Mouse (Mus musculus) ovary, adult 18-20 months (tissue): Measurements from ENCODE around the gene Chga.
A peak's percentile ranks its signal among the peaks of the same experiment; 100 is the strongest.

Source experiments
- DNase-seq: peaks from one replicate; pipeline ENCODE4 v3.0.0; 2022; ENCODE audit warnings: low spot score, mixed read lengths

Chga gene

DNA sequence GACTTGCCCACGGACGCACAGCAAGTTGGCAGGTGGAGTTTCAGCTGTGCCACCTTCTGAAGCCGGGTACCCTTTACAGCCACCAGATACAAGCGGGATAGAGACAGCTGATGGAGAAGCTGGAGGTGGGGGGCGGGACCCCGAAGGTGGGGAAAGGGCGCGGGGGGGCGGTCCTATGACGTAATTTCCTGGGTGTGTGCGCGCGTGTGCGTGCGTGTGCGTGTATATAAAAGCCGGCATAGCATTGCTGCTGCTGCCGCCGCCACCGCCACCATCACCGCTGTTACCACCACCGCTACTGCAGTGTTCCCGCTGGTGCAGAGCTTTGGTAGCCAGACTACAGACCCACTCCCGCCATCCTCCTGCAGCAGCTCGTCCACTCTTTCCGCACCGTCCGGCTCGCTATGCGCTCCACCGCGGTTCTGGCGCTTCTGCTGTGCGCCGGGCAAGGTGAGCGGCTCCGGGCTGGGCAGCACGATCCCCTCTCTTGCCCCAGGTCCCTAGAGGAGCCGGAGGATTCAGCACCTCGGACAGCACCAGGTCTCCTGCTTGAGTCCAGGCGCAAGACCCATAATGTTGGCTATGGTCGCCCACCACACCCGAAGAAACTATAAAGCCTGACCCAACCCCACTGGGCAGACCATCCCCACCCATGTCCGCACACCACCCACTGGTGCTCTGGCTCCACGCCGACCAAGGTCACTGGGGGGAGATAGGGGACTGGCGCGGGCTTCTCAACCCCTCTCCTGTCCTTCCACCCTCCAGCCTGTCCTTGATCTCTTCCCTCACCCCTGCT is at the start of gene Chga:
TSS of gene Chga (plus strand) at position 249 of the 796 bp plus-strand sequence.
- DNase-seq = peak; percentile 36

DNA sequence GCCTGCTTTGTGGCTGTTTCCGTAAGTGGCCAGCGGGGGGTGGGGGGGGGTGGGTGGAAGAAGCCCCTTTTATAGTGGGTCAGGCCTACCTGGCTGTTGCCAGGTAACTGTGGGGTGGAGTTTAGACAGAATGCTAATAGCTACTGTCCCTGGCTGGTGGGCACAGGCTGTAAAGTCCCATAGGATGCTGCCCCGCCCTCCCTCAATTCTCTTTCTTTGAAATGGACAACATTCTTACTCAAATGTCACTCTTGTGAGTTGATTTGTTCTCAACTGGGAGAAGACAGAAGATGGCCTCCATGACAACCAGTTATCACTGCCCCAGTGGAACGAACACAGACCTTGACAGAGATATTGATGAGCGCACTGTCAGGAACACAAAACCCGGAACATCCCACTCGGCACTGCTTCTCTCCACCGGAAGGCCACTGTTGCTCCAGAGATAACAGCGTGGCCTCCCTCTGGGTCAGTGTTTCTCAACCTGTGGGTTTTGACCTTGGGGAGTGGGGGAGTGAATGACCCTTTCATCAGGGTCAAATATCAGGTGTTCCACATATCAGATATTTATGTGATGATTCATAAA is 49.5 kb upstream of the Chga start:
- DNase-seq = no peak

DNA sequence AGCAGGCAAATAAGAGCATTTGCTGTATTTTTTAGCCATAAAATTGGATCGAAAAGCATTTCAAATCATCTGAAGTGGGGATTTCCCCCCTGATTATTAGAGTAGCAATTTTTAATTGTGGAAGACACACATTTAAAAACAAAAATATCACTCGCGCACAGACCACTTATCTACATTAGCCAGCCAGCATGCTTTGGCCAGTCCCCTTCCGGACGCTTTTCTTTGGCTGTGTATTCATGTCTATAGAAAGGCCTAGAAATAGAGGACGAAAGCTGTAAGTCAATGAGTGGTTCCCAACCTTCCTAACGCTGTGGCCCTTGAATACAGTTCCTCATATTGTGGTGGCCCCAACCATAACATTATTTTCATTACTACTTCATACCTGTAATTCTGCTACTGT is 48.8 kb upstream of the Chga start:
- DNase-seq = no peak

DNA sequence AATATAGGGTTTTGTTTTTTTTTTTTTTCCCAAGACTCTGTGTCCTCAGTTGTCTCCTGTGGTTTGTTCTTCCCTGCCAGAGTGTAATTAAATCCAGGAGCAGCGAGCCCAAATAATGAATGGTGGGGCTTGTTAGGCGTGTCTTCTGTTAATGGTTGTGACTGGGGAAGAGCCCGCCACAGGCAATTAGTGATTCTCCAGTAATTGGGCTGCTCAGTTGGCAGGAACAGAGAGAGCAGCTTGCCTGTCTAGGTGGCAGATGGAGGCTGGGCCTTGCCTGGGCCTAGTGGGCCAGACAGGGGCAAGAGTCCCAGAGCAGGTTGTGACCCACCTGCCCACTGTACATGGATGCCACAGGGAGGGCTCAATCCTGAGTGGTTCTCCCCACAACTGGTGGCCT is 43.4 kb upstream of the Chga start:
- no peak for DNase-seq

DNA sequence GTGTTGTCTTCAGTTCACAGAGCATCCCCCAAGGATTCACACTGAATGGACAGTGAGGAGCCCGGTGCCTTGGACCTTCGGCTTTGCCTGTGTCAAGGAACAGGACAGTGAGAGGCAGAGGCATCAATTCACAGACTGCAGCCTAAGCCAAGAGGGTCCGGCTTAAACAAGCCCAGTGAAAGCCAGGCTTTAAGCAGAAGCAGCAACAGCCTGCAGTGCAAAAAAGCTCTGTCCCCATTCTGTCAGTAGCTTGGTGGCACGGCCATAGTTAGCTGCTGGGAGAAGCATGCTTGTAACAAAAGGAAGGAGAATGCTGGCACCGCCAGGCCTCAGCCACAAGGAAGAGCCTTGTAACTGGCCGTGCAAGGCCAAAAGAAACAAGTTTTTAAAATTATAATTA is 40.6 kb upstream of the Chga start:
- DNase-seq = no peak

DNA sequence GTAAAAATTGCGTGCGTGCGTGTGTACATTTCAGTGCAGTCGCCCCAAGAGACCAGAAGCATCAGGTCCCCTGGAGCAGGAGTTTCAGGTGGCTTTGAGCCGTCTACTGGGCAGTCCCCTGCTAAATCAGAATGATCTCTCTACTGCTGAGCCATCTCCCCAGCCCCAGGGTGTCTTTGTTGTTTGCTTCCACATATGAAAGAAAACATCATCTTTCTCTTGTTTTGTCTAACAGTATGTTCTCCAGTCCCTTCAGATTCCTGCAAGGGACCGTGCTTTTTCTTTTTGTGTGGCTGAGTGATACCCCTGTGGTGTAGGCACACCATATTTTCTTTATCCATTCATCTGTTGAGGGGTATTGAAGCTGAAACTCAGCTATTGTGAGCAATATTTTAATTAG is 40.0 kb upstream of the Chga start:
- DNase-seq = no peak

DNA sequence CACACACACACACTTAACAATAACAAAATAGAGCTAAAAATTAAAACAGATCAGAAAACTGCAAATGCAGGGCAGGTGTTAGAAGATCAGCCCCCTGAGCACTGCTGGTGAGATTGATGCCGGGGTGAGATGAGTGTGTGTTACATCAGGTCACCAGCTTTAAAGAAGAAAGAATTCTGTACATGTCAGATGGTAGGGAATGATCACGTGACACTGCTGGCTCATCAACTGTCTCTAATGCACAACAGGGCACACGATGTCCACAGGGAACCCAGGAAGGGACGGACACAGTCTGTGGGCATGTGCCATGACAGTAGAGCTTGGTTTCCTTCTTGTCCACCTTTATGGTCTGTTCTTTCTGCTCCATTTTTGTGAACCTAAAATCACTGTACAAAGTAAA is 38.6 kb upstream of the Chga start:
- no peak for DNase-seq

DNA sequence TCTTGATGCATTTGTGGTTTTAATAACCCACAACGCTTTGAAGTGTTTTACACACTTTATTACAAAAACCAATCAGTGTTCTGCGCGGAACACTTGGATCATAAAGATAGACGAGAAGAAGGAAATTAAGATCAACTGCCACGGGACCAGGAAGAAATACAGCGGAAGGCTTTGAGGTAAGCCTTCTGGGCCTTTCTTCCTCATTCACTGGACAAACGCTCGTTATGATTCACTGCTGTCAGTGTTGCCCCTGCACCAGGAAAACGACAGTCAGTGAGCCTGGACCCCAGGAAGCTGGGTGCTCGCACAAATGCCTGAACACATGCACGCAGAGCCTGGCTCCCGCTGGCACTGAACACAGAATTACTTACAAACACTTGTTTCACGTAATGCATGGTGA is 37.1 kb upstream of the Chga start:
- no peak for DNase-seq

DNA sequence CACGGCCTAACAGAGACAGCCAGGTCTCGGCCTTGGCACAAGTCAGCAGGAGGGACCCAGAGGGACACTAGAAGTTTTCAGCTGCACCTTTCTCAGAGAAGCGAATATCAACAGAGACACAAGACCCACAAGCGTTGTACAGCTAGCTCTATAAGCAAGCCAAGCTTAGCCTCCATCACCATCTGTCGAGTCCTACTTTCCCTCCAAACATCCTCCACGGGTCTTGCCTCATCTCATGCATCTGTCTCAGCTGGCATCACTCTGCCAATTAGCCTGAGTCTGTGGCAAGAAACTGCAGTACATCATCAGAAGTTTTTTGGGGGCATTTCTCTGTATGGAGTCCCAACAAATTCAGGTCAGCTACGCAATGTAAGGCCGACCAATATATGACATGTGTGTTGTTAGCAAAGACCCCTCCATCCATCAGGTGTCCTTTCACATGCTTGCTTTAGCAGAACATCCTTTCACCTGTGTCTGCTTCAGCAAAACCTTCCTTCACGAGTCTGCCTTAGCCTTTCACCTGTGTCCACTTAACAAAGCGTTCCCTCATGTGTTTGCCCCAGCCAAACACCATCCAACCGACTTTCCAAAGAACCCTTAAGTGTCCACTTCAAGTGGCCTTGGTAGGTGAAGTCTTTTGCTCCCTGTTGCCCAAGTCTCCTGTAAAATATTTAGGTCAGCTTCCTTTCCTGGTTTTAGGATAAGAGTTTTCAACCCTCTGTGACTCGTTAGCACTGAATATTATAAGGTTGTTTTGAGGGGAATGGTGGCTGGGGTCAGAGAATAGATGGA is 34.6 kb upstream of the Chga start:
- DNase-seq = no peak

DNA sequence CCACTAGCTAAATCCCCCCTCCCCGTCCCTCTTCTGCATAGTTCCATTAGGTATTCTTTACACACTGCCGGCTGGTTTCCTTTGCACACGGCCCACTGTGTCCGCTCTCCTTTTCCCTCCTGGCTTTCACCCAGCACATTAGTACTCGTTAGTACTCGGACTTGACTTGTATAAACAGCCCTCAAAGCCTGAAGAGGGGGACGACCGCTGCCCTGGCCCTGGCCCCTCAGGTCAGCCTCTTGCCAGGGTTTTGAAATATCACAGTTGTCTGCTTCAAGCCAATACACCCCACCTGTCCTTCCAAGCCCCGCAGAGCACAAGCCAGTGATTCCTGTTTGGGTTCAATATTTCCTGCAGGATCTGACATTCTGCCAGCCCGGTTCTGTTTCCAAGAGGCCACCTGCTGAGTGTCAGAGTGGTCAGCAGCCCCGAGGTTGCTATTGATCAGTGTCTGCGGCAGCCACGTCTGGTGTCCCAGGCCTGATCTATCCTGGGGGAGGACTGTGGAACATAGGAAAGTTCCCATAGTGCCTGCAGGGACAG is 32.9 kb upstream of the Chga start:
- peak; percentile 4 for DNase-seq

DNA sequence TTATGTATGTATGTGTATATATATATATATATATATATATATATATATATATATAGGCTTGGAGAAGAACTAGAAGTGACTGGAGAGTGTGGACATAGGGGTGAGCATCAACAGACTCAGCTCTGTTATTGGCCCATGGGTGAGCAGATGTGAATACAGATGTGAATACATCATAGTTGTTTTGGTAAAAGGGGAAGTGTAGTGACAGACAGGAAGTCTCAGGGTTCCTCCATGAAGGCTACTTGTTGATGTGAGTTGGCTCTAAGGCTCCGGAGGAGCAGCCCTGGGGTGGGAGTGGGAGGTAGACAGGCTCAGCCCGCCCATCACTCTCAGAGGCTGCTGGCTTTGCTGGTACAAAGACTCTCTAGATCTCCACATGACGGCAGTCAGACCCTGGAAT is 30.6 kb upstream of the Chga start:
- DNase-seq = no peak

DNA sequence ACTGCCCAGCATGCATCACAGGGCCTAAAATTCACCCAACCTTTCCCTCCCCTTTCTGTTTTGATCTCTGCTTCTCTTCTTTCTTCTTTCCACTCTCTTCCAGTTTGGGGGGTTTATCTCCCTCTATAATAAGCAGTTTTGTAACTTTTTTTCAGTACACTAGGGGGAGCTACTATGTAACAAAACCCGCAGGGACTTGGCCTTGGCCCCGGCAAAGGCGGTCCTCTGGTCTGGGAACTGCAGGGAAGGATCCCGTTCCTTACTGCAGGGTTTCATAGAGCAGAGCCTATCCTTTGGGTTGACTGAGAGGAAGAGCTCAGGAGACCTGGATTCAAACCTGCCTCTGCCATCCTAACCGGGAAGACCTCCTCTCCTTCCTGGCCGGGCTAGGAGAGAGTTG is 30.0 kb upstream of the Chga start:
- DNase-seq = no peak

DNA sequence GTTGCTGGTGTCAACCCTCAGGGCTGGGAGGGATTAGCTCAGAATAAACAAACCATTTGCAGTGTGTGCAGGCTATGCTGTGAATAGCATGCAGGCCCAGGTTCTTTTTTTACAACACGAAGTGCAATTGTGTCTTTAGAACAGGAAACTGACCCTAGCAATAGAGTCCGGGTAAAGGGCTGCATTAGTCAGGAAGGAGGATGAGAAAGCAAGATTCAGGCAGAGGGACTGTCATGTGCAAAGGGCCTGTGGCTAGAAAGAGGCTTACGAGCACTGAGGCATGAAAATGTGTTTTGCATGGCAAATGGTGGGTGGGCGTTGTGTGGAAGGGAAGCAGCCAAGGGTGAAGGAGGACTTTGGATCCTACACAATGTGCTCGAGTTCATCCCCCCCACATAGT is 26.8 kb upstream of the Chga start:
- DNase-seq = no peak

DNA sequence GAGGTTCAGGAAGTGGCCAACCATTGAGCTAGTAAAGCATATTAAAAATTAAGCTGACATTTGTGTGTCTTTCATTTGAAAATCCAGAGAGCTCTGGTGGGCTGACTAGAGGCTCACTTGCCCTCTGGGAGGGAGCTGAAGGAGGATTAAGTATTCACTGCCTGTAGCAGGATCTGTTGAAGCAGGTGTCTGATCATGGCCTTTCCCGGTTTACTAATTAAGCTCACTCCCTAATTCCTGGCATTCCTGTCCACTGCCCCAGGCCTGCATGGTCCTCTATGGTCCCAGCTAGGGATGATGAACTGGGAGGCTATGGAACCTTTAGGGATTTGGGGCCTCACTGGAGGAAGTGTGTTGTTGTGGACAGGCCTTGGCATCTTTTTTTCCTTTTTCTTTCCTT is 19.0 kb upstream of the Chga start:
- DNase-seq = no peak

DNA sequence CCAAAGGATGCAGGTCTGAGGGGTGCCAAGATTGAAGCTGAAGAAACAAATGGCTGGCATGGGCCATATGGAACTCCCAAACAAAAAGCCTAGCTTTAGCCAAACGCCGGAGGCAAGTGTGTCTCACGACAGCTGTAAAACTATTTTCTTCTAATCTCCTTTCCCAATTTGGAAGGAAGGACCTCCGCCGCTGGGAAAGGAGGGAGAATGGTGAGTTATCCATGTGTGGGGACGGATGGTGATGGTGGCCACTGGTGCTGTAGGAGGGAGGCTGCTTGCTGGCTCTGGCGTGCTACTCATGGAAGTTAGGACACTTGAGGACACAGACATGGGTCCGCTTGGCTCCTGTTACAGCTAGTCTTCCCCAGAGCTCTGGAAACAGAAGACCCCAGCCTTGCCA is 14.5 kb upstream of the Chga start:
- DNase-seq = no peak

DNA sequence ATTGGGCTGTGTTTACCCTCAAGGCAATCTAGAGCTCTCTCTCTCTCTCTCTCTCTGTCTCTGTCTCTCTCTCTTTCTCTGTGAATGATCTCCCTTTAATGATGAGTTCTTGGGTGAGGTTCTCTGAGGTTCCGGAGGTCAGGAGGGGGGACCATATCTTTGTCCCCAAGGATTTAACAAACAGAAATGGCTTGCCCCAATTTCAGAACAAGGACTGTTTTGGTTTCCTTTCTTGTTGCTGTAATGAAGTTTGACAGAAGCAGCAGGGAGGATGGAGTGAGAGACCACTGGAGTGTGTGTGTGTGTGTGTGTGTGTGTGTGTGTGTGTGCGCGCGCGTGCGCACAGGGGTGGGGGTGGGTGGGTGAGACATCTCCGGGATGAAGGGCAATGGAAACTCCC is 13.6 kb upstream of the Chga start:
- DNase-seq = no peak

DNA sequence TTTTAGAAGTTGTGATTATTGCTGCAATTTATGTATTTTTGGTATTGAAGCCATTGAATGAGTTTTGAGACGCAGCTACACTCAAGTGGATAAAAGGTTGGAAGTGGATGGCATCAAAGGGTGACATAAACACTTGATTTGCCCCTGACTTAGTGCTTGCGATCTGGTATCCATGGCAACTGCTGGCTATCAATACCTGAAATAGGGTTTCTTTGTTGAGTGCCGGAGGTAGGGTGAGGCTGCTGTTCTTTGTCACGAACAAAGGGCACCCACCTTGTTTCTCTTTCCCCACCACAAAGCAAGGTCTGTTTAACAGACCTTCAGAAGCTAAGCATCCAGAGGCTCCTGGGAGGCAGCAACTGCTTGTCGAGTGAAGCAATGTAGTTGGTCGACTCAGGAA is 9.6 kb upstream of the Chga start:
- DNase-seq = no peak

DNA sequence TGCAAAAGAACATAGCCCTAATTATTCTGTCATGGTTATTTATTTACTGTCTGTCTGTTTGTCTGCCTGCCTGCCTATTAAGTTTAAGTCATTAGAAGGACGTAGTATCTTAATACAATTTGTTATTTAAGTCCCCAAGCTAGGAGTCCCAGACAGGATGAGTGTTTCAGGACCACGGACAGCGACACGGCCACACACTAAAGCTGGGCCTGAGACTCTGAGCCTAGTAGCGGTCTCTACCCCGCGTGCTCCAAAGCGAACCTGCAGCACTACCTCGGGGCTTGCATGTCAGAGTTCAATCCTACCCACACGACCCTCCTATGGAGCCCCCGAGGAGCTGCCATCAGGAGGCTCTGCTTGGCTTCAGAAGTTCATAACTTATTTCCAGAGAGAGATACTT is 4.2 kb upstream of the Chga start:
- peak; percentile 40 for DNase-seq

DNA sequence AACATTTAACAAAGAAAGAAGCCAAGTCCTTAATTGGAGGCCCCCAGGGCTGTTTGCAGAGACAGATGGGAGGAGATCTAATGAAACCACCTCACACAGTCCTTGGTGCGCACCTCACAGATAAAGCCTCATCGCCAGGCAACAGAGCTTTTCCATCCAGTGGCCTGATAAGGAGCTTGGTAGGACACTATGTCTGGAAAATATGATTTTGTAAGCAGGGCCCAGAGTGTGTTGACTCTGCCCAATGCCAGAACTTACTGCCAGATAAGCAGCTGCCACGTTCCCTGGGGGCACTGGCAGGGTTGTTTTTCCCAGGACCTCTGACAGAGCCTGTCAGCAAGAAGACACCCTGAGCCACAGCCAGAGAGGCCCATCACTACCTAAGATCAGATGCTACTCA is 3.6 kb upstream of the Chga start:
- no peak for DNase-seq

DNA sequence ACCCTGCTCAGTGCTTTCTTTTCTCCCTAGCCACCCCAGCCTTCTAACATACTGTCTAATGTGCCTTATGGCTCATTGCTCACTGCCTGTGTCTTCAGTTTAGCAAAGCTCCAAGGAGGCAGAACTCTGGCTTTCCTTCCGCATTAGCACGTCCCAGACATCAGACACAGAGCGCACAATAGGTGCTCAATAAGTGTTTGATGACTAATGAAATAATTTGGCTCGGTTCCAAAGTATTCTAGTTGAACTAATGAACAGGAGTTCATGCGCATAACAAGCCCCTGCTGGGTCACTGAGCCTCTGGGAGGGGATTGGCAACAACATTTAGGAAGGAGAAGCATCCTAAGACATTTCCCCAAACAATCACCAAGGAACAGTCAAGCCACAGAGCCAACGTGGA is 2.8 kb upstream of the Chga start:
- DNase-seq = no peak

DNA sequence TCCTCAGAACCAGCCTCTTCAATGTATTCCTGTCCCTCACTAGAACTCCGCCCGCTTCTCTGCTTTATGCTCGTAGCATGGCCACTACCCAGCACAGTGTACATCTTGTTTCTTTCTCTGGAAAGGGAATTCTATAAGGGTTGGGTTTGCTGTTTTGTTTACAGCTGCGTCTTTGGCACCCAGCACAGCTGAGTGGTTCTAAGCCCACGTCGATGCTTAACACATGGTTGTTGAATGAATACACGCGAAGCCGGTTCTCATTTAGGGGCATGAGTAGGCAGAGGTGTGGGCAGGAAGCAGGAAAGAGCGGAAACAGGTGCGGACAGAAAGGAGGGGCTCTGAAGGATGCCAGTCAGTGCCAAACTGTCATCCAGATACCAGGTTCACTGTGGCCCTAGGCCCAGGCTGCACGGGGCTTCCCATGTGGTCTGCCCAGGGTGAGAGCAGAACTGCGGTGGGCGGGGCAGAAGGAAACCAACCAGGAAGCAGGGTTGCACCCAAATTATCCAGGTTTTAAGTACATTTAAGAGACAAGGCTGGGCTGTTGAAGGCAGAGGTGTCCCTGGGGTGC is 979 bp upstream of the Chga start:
- DNase-seq = no peak

DNA sequence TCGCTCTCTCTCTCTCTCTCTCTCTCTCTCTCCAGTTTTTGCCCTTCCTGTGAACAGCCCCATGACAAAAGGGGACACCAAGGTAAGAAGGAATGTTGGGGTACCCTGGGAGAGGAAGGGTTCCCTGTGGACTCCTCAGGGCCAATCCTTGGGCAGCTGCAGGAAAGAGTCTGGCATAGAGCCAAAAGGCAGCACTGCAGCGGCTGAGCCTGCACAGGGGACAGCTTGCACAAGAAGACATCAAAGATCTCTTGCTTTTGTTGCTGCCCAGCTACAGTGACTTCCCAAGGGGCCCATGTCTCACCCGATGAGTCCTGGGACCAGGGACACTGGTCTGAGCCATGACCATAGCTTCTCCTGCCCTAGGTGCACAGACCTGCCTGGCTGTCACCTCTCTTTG is 1.1 kb downstream of the Chga start:
- no peak for DNase-seq

DNA sequence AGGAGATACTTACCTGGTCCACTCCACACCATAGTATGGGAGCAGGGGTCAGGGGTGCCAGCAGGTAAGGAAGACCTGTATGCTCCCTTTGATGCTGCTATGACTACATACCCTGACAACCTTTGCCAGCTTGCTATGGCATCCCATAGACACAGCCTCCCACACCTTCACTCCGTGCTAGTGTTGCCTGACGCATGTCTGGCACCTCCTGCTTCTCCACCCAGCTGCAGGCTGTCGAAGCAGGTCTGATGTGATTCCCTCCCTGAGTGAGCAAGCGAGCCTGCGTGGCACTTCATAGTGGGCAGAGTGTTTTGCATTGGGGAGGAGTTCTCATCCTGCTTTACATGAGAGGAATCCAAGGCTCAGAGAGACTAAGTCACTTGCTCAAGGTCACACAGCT is 2.6 kb downstream of the Chga start:
- no peak for DNase-seq
